Mouse (Mus musculus) E14TG2a.4 (cell line): ENCODE measurements at regions not wholly inside any gene's neighbourhood (a gene's known extent, or its start where the extent isn't known, plus 50 kb on each side); places are given as distances from the start of the nearest gene placed in this dataset.
"Not testable (repeated sequence)": the region's sequence is repeated elsewhere in the genome, so short reads cannot be mapped to it uniquely, and the experiment has no call there.

Source experiments
- CTCF ChIP-seq: conservative IDR thresholded peaks from 2 replicates; pipeline ENCODE4 v1.5.1; 2014; ENCODE audit warnings: low read length
- NANOG ChIP-seq: IDR thresholded peaks from 2 replicates; pipeline ENCODE4 v1.6.1; 2014; ENCODE audit warnings: borderline replicate concordance, low read length, mixed read lengths
- POU5F1 ChIP-seq: IDR thresholded peaks from 2 replicates; pipeline ENCODE4 v1.6.1; 2014; ENCODE audit warnings: low read length, borderline replicate concordance

DNA sequence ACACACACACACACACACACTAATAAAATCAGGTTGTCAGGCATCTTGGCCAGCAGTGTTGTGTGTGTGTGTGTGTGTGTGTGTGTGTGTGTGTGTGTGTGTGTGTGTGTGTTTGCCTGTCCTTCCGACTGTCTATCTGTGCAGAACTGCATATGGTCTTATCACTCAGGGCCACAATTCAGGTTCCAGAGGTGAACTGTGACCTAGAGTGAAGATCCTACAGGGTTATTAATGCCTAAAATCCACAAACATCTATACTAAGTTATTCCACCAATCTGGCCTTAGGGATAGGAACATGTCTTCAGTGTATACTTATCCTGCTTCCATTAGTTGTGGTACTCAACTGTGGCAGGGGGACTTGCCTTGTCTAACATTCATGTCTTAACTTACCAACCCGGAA, 96.7 kb downstream of the Zfp369 start:
- not testable (repeated sequence) for TF ChIP-seq CTCF, NANOG, POU5F1
